Mouse (Mus musculus) testis, postnatal 14 days (tissue): Measurements from ENCODE around the gene Doc2g.
A peak's percentile ranks its signal among the peaks of the same experiment; 100 is the strongest.
"Not testable (repeated sequence)": the region's sequence is repeated elsewhere in the genome, so short reads cannot be mapped to it uniquely, and the experiment has no call there.

Experiments used
- DNase-seq: peaks from one replicate; pipeline ENCODE4 v3.0.0; 2021; ENCODE audit warnings: low spot score

Gene Doc2g

DNA sequence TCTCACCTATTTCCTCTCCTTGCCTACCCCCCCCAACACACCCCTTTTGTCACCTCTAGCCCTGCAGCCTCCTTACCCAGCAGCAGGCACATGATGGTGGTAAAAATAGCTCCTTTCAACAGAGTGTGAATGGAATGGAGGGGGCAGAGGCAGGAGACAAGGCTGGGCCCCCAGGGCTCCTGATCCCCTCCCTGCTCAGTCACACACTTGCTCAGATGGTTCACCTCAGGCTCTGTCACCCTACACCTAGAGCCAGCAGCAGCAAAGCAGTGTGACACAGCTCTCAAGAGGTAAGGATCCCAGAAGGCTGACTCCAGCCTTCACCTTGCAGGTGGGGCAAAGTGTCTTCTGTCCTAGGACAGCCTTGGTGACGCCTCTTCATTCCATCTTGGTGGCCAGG, at the start of gene Doc2g:
Gene Doc2g, plus strand, starts transcription at position 202 of the 400 bp plus-strand sequence.
- DNase-seq: no peak

DNA sequence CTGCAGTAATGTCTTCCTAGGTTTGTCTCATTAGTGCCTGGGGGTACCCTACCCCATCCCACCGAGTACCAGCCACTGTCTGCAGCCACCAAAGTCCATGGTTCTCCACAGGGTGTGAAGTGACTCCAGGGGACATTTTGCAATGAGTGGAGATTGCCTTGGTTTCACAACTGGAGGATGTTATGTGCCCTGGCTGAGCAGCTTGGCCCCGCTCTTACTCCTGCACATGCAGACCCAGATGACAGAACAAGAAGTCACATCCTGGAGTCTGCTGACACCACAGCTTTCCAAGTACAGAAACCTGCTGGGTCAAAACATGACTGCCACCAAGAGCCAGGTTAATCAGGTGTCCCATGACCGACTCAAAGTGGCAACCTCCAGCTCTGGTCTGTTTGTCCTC, 48.1 kb upstream of the Doc2g start:
- no peak for DNase-seq

- DNase-seq: no peak
Observed at GRCm38 (mm10) chr19:3955804-3956203, 47.3 kb upstream of the Doc2g start.

GRCm38 (mm10) chr19:3957296-3958036, 45.6 kb upstream of the Doc2g start:
- DNase-seq: not testable (repeated sequence)

- DNase-seq: no peak
Observed at GRCm38 (mm10) chr19:3958470-3958869, 44.6 kb upstream of the Doc2g start, which contains the start of gene Aldh3b3. Gene Aldh3b3, plus strand, starts transcription at chr19:3958645.

DNA sequence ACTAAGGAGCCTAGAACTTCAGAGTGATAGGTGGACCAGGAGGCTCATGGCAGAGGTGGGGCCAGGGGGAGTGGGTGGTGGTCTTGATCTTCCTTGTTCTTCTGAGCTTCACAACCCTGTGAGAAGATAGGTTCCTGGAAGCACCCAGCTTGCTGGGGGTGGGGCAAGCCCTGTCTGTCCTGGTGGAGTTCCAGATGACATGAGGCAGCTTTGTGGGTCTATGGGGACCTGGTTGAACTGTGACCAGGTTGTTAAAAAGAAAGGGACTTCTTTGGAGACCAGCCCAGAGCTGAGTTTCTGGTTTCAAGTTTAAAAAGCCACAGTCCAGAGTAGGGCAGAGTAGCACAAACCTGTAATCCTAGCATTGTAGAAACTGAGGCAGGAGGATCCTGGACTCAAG, 44.1 kb upstream of the Doc2g start:
- DNase-seq: no peak

DNA sequence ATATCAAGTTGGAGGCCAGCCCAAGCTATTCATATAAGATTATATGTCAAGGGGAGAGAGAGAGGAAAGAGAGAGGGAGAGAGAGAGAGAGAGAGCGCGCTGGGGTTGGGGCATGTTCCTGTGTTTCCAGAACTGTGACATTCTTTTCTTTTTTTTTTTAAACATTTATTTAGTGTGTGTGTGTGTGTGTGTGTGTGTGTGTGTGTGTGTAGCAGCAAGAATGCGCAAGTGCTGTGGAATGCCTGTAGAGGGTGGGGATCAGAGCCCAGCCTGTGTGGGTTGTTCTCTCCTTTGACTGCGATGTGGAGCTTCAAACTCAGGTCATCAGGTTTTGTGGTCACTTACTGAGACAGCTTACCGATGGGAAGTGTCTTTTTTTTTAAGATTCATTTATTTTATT, 42.9 kb upstream of the Doc2g start:
- DNase-seq: no peak

GRCm38 (mm10) chr19:3961805-3962204, 41.3 kb upstream of the Doc2g start:
- not testable (repeated sequence) for DNase-seq

DNA sequence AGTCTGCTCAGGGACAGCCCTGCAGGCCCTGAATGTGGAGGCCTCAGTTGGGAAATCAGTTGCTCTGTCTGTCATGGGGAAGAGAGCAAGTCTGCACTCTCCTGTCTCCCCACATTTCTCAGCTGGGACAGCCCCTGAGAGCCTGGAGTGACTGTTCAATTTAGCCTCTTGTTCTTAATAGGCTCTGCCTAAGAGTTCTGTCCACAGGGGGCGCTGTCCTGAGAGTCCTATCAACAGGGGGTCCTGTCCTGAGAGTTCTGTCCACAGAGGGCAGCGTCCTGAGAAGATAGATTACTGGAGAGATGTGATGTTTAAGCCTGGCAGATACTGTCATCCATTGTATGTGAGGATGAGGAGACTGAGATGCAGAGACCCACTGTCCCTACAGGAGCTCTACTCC, 40.6 kb upstream of the Doc2g start:
- no peak for DNase-seq

- DNase-seq: no peak
Observed at GRCm38 (mm10) chr19:3964030-3964429, 39.1 kb upstream of the Doc2g start.

GRCm38 (mm10) chr19:3966330-3967075, 36.6 kb upstream of the Doc2g start:
- no peak for DNase-seq

GRCm38 (mm10) chr19:3967258-3967657, 35.9 kb upstream of the Doc2g start:
- DNase-seq: no peak

DNA sequence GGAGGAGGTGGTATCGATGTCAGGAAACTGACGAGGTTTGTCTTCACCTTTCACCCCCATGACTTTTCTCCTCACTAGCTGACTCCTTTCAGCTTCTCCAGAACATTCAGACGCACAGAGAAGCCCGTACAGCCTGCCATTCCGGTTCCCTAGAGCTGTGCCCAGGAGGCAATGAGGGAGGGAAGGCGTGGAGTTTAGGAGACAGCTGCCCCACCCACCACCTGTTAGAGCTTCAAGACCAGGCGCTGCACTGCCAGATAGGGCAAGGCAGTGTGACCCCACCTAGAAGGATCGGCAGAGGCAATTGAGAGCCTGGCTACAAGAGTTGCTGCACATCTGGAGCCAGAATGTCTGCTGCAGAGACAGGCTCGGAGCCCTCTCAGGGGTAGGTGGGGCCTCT, 30.9 kb upstream of the Doc2g start, which contains the start of gene Aldh3b2:
Gene Aldh3b2, plus strand, starts transcription at position 100 of the 400 bp plus-strand sequence.
- no peak for DNase-seq

DNA sequence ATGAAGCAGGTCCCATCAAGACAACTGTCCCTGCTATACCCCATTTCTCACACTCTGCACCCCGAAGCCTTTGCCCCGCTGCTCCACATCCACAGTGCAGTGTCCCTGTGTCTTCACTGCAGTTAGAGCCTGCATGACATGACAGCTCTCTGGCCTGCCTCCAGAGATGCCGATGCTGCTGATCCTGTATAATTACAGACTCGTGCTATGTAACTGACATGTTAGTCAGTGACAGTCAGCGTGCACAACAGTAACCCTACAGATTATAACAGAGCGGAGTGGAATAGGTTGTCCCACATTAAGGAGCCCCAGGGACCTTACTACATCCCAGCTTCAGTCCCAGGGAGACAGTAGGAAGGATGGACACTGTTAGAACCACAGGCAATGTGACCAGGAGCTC, 28.5 kb upstream of the Doc2g start:
- DNase-seq: not testable (repeated sequence)

GRCm38 (mm10) chr19:3975866-3976265, 27.2 kb upstream of the Doc2g start:
- no peak for DNase-seq

DNA sequence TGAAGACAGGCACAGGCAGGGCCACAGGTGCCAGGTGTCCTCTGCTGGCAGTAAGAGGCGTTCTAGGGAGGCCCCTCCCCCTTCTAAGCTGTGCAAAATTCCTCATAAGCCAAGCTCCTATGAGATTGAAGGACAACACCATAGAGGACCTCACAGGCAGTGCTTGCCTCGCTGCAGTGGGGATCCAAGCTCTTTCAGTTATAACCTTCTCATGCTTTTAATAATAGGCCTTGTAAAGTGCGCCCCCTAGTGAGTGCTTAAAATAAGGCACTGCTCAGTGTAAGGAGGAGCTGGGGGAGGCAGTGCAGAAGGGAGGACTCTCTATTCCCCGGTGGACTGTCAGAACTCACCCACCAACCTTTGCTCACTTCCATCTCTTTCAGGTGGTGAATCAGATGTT, 22.8 kb upstream of the Doc2g start:
- peak; percentile 68 for DNase-seq

DNA sequence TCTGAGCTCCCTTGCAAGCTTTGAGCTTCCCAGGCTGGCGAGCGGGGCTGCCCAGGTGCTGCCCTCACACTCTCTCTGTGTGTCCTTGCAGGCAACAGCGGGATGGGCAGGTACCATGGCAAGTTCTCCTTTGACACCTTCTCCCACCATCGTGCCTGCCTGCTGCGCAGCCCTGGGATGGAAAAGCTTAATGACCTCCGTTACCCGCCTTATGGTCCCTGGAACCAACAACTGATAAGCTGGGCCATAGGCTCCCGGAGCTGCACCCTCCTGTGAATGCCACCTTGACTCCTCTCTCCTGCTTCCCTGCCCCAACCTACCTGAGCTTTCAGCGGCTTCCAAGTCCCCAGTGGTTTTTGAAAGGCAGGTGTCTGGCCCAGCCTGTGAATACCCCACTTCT, 22.2 kb upstream of the Doc2g start:
- no peak for DNase-seq

DNA sequence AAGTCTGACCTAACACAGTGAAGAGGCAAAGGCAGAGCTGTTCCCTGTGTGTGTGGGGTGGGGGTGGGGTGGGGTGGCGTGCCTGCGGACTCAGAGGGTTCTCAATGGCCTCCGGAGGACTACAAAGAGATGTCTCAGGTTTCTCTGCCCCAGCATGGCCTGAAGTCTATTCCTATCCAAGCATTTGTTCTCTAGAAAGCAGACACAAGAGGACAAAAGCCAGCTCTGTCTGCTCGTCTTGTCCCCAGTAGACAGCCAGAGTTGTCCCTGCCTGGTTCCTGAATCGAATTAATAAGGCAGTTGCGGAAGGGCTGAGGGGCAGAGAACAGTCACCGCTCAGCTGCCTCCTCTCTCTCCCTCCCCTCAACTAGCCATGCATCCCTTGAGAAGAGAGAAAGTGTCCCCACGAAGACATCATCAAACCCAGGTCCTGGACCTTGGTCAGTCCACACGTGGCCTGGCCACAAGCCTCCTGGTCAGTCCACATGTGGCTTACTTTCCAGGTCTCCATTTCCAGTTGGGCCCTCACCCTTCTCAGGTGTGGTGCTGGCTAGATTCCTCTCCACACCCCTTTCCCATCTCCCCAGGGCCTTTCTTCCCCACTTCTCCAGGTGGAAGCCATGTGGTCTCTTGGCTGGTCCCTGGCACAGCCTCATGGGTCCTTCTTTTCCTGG, 19.4 kb upstream of the Doc2g start:
- DNase-seq: no peak

GRCm38 (mm10) chr19:3985261-3985681, 17.8 kb upstream of the Doc2g start:
- no peak for DNase-seq

DNA sequence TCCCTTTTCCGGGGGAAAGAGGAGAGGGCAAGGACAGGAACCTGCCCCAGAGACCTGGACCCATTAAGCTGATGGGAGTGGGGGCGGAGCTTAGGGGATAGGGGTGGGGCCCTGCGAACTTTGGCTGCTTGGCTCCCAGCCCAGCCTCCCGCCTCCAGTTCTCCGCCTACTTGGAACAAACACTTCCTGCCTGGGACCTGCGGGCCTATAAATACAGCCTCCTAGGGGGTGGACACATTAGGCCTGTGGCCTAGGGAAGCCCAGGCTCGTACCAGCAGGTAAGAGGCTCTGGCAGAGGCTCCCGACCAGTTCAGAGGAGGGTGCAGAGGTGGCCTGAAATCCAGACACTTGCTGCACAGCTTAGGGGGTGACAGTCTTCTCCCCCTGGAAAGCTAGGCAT, 16.8 kb upstream of the Doc2g start, which contains the start of gene Acy3:
Gene Acy3, plus strand, starts transcription at position 237 of the 400 bp plus-strand sequence.
- DNase-seq: peak; percentile 75

GRCm38 (mm10) chr19:3988066-3988465, 15.0 kb upstream of the Doc2g start:
- DNase-seq: no peak

- DNase-seq: no peak
Observed at GRCm38 (mm10) chr19:3988750-3989149, 14.4 kb upstream of the Doc2g start.

- no peak for DNase-seq
Observed at GRCm38 (mm10) chr19:3990804-3991203, 12.3 kb upstream of the Doc2g start.
